Mouse (Mus musculus): ENCODE results near the gene Rae1. TPM values are rescaled to one million over a fixed set of nuclear protein-coding genes. Genes with fewer than 3 reads are reported as not detected.
A peak's percentile ranks its signal among the peaks of the same experiment; 100 is the strongest.

Gene Rae1
- 10 to 100 TPM; 24.4 to 25.3 TPM for total RNA-seq (2021)

GRCm38 (mm10) chr2:172999630-173000284 is at the start of gene Rae1:
TSS of gene Rae1 (plus strand) at chr2:173000117.
- intact Hi-C loops (cut with DNase I), result loop anchor here (2.0 to 10.0 kb wide), 5 partner anchors 17 to 1075 kb away; partner anchors contain the start of gene Stx16
- peak; percentile 96 for DNase-seq (ENCODE audit: low spot score)

GRCm38 (mm10) chr2:172950119-172950676 is 49.7 kb upstream of the Rae1 start:
- DNase-seq (ENCODE audit: low spot score), result no peak
- intact Hi-C loops (cut with DNase I), result no loop called here

- DNase-seq (ENCODE audit: low spot score), result no peak
- intact Hi-C loops (cut with DNase I), result no loop called here
These were observed 49.2 kb upstream of the Rae1 start for GRCm38 (mm10) chr2:172950722-172951121.

- DNase-seq (ENCODE audit: low spot score), result no peak
- intact Hi-C loops (cut with DNase I), result no loop called here
These were observed 47.9 kb upstream of the Rae1 start for GRCm38 (mm10) chr2:172951976-172952375.

- intact Hi-C loops (cut with DNase I), result no loop called here
- DNase-seq (ENCODE audit: low spot score), result no peak
These were observed 41.3 kb upstream of the Rae1 start for GRCm38 (mm10) chr2:172958579-172958978.

GRCm38 (mm10) chr2:172959006-172959768 is 40.7 kb upstream of the Rae1 start:
- intact Hi-C loops (cut with DNase I), result no loop called here
- no peak for DNase-seq (ENCODE audit: low spot score)

- DNase-seq (ENCODE audit: low spot score), result no peak
These were observed 39.6 kb upstream of the Rae1 start for GRCm38 (mm10) chr2:172960350-172960749.

GRCm38 (mm10) chr2:172961211-172961610 is 38.7 kb upstream of the Rae1 start:
- DNase-seq (ENCODE audit: low spot score), result no peak
- intact Hi-C loops (cut with DNase I), result no loop called here

More at GRCm38 (mm10) chr2:172960350-172960749, 39.6 kb upstream of the Rae1 start:
- intact Hi-C loops (cut with DNase I), result no loop called here

- DNase-seq (ENCODE audit: low spot score), result no peak
- intact Hi-C loops (cut with DNase I), result no loop called here
These were observed 34.7 kb upstream of the Rae1 start for GRCm38 (mm10) chr2:172965249-172965648.

GRCm38 (mm10) chr2:172966480-172966879 is 33.4 kb upstream of the Rae1 start:
- intact Hi-C loops (cut with DNase I), result no loop called here

GRCm38 (mm10) chr2:172971865-172972264 is 28.1 kb upstream of the Rae1 start:
- intact Hi-C loops (cut with DNase I), result no loop called here
- no peak for DNase-seq (ENCODE audit: low spot score)

More at GRCm38 (mm10) chr2:172966480-172966879, 33.4 kb upstream of the Rae1 start:
- DNase-seq (ENCODE audit: low spot score), result no peak

- DNase-seq (ENCODE audit: low spot score), result no peak
- intact Hi-C loops (cut with DNase I), result no loop called here
These were observed 25.9 kb upstream of the Rae1 start for GRCm38 (mm10) chr2:172973806-172974565.

GRCm38 (mm10) chr2:172974701-172975100 is 25.2 kb upstream of the Rae1 start:
- DNase-seq (ENCODE audit: low spot score), result no peak
- intact Hi-C loops (cut with DNase I), result no loop called here

GRCm38 (mm10) chr2:172975159-172975558 is 24.8 kb upstream of the Rae1 start:
- no peak for DNase-seq (ENCODE audit: low spot score)
- intact Hi-C loops (cut with DNase I), result no loop called here

GRCm38 (mm10) chr2:172976661-172977238 is 23.2 kb upstream of the Rae1 start:
- no peak for DNase-seq (ENCODE audit: low spot score)
- intact Hi-C loops (cut with DNase I), result no loop called here

GRCm38 (mm10) chr2:172977409-172978130 is 22.3 kb upstream of the Rae1 start, which contains the start of gene Spo11:
TSS of gene Spo11 (plus strand) at chr2:172977700.
- DNase-seq (ENCODE audit: low spot score), result no peak
- intact Hi-C loops (cut with DNase I), result no loop called here

- intact Hi-C loops (cut with DNase I), result no loop called here
- no peak for DNase-seq (ENCODE audit: low spot score)
These were observed 21.7 kb upstream of the Rae1 start for GRCm38 (mm10) chr2:172978131-172978633.

GRCm38 (mm10) chr2:172979666-172980345 is 20.1 kb upstream of the Rae1 start:
- no peak for DNase-seq (ENCODE audit: low spot score)
- intact Hi-C loops (cut with DNase I), result no loop called here
